8 mouse cellular contexts compared by ENCODE assay signal in genomic region chr13:46418731-46419545, GRCm38 (mm10). TPM values are rescaled to one million over a fixed set of nuclear protein-coding genes. Genes with fewer than 3 reads are reported as not detected.
DNase-seq lines count a peak whose midpoint lies in the region; ATAC-seq lines count a peak whose summit lies in the region.

No protein-coding gene starts in this region.

- ATAC-seq in heart, embryonic 13.5 days (ENCODE audit: extremely low read depth, insufficient number of reproducible peaks, low FRiP score, low TSS enrichment) = no peak
- ATAC-seq in hindbrain, embryonic 13.5 days (ENCODE audit: low FRiP score) = peak; percentile 66
- no peak for ATAC-seq in liver, embryonic 13.5 days (ENCODE audit: low read depth)

- no peak for DNase-seq in heart, postnatal 25 days (ENCODE audit: low spot score)
- DNase-seq in MN1 (ENCODE audit: low spot score) = peak; percentile 11
- DNase-seq in embryo, embryonic 11 days = peak; percentile 58
- DNase-seq in liver, embryonic 13.5 days = no peak
- DNase-seq in ovary, postnatal 14 days (ENCODE audit: low spot score) = peak; percentile 10
- DNase-seq in frontal cortex, adult 2 months (ENCODE audit: extremely low spot score in 1 of 2, low spot score in 1 of 2) = no peak

- peak overlapping the region; percentile 85 for H3K4me3 ChIP-seq in heart, embryonic 13.5 days
- H3K4me3 ChIP-seq in hindbrain, embryonic 13.5 days = peak overlapping the region; percentile 72
- H3K4me3 ChIP-seq in liver, embryonic 13.5 days (replicated peaks) = peak overlapping the region; percentile 55

- H3K9ac ChIP-seq in heart, embryonic 13.5 days = peak overlapping the region; percentile 99
- peak overlapping the region; percentile 88 for H3K9ac ChIP-seq in hindbrain, embryonic 13.5 days
- no peak overlapping the region for H3K9ac ChIP-seq in liver, embryonic 13.5 days

- H3K36me3 ChIP-seq in heart, embryonic 13.5 days = peaks cover 8% of the 10 kb centered on the region; the same call in 1 of the 2 replicates
- H3K36me3 ChIP-seq in hindbrain, embryonic 13.5 days = no peaks in the 10 kb centered on the region
- no peaks in the 10 kb centered on the region for H3K36me3 ChIP-seq in liver, embryonic 13.5 days

- H3K27ac ChIP-seq in heart, embryonic 13.5 days (replicated peaks) = peak overlapping the region; percentile 99
- peak overlapping the region; percentile 76 for H3K27ac ChIP-seq in hindbrain, embryonic 13.5 days
- no peak overlapping the region for H3K27ac ChIP-seq in liver, embryonic 13.5 days

- WGBS in heart, embryonic 13.5 days = 1% methylated on average over 66 of the region's 73 CpGs
- 1% methylated on average over 72 of the region's 73 CpGs for WGBS in hindbrain, embryonic 13.5 days
- 2% methylated on average over 67 of the region's 73 CpGs for WGBS in liver, embryonic 13.5 days (ENCODE audit: insufficient replicate concordance)

- peak overlapping the region; percentile 78 for H3K4me2 ChIP-seq in heart, embryonic 13.5 days
- peak overlapping the region; percentile 90 for H3K4me2 ChIP-seq in hindbrain, embryonic 13.5 days
- H3K4me2 ChIP-seq in liver, embryonic 13.5 days = peak overlapping the region; percentile 70

- intact Hi-C loops in heart, postnatal 25 days (cut with DNase I) = no loop called here

- H3K9me3 ChIP-seq in heart, embryonic 13.5 days = no peaks in the 10 kb centered on the region
- H3K9me3 ChIP-seq in hindbrain, embryonic 13.5 days = no peaks in the 10 kb centered on the region
- no peaks in the 10 kb centered on the region for H3K9me3 ChIP-seq in liver, embryonic 13.5 days (replicated peaks)

- H3K27me3 ChIP-seq in heart, embryonic 13.5 days (replicated peaks) = peaks cover 15% of the 10 kb centered on the region
- peaks cover 4% of the 10 kb centered on the region; the same call in 1 of the 2 replicates for H3K27me3 ChIP-seq in hindbrain, embryonic 13.5 days
- H3K27me3 ChIP-seq in liver, embryonic 13.5 days = peaks cover 42% of the 10 kb centered on the region

- H3K4me1 ChIP-seq in heart, embryonic 13.5 days = peaks cover 23% of the 10 kb centered on the region
- H3K4me1 ChIP-seq in hindbrain, embryonic 13.5 days (replicated peaks) = peaks cover 16% of the 10 kb centered on the region
- H3K4me1 ChIP-seq in liver, embryonic 13.5 days (replicated peaks) = no peaks in the 10 kb centered on the region

RNA-seq across cellular contexts. Expression of gene Rbm24, which starts 0.7 kb away (rescaled TPM):
- 34.9 and 44.8 TPM in 2 replicates for polyA plus RNA-seq in heart, embryonic 13.5 days (2015; fragmentation: Nextera tagmentation; extraction: Ambion mirVana)
- total RNA-seq in heart, postnatal 25 days (2021) = 100 to 1,000 TPM; 188 to 202 TPM
- polyA plus RNA-seq in hindbrain, embryonic 13.5 days (2015; fragmentation: Nextera tagmentation; extraction: Ambion mirVana) = 2.1 and 2.3 TPM in 2 replicates
- 0.14 and 0.17 TPM in 2 replicates for polyA plus RNA-seq in liver, embryonic 13.5 days (2015; fragmentation: Nextera tagmentation; extraction: Ambion mirVana)
- polyA plus RNA-seq in frontal cortex, adult 2 months (2012; rRNA removed) = 12.4 and 13.4 TPM in 2 replicates

Comparison
In these comparisons a context has a peak if more than half of its experiments do, and no peak if none do; other contexts are left out.
1. DNase-seq: peak in MN1 (single experiment), embryo, embryonic 11 days (single experiment) and ovary, postnatal 14 days (single experiment); none in heart, postnatal 25 days (single experiment), liver, embryonic 13.5 days (single experiment) and frontal cortex, adult 2 months (0 of 2).
2. Peak in every context shown above with its lines, with median percentiles within 50 percentile points of each other: H3K4me2 ChIP-seq and H3K4me3 ChIP-seq.